Mouse (Mus musculus) MEL (cell line): ENCODE data around the gene Fbln2.

Source experiments
- CTCF ChIP-seq, 3 experiments: IDR thresholded peaks in 2 of 3; conservative IDR thresholded peaks in 1 of 3; 2 replicates each; pipeline ENCODE4 v1.5.1; 2011 to 2012; ENCODE audit warnings: low read length in 3 of 3, low read depth in 2 of 3, mild to moderate bottlenecking in 2 of 3, improper control_type of control experiment in 1 of 3, inconsistent platforms in 1 of 3, mixed read lengths in 1 of 3, moderate library complexity in 1 of 3; ENCODE audit not compliant: control insufficient read depth in 1 of 3, insufficient read depth in 1 of 3, poor library complexity in 1 of 3, severe bottlenecking in 1 of 3
- EP300 ChIP-seq, 2 experiments: IDR thresholded peaks; 2 replicates each; pipeline ENCODE4 v1.6.1; 2011; ENCODE audit warnings: improper control_type of control experiment in 2 of 2, low read length in 2 of 2, low read depth in 1 of 2, mild to moderate bottlenecking in 1 of 2
- KAT2A ChIP-seq: conservative IDR thresholded peaks from 2 replicates; pipeline ENCODE4 v1.6.1; 2012; ENCODE audit warnings: low read depth, low read length, improper control_type of control experiment, inconsistent platforms
- MAFK ChIP-seq: IDR thresholded peaks from 2 replicates; pipeline ENCODE4 v1.6.1; 2011; ENCODE audit warnings: low read depth, mild to moderate bottlenecking, low read length, improper control_type of control experiment, borderline replicate concordance
- MAZ ChIP-seq: IDR thresholded peaks from 2 replicates; pipeline ENCODE4 v1.6.1; 2012; ENCODE audit warnings: low read depth, mild to moderate bottlenecking, inconsistent platforms, low read length, improper control_type of control experiment
- POLR2A ChIP-seq, 2 experiments: IDR thresholded peaks; 2 replicates each; pipeline ENCODE4 v1.6.1; 2011 to 2012; ENCODE audit warnings: low read length in 2 of 2, mild to moderate bottlenecking in 2 of 2, control low read depth in 1 of 2, improper control_type of control experiment in 1 of 2, low read depth in 1 of 2, moderate library complexity in 1 of 2; ENCODE audit not compliant: control insufficient read depth in 1 of 2, insufficient read depth in 1 of 2, poor library complexity in 1 of 2
- POLR2AphosphoS5 ChIP-seq: IDR thresholded peaks from 2 replicates; pipeline ENCODE4 v1.6.1; 2012; ENCODE audit warnings: low read depth, borderline replicate concordance, mild to moderate bottlenecking, inconsistent platforms, low read length, moderate library complexity, mixed read lengths
- RAD21 ChIP-seq: IDR thresholded peaks from 2 replicates; pipeline ENCODE4 v1.6.1; 2011; ENCODE audit warnings: mild to moderate bottlenecking, low read depth, low read length, improper control_type of control experiment
- ZC3H11A ChIP-seq: IDR thresholded peaks from 2 replicates; pipeline ENCODE4 v1.6.1; 2012; ENCODE audit warnings: low read depth, mild to moderate bottlenecking, inconsistent platforms, low read length, improper control_type of control experiment

- TF ChIP-seq RAD21 (no peak), MAZ (no peak), CTCF (IDR thresholded peaks at IDR 0.05 in 2 of 3, conservative IDR thresholded peaks at IDR 0.05 in 1 of 3; ENCODE audit: control insufficient read depth in 1 of 3, insufficient read depth in 1 of 3, low read depth in 2 of 3, low read length in 3 of 3, poor library complexity in 1 of 3, severe bottlenecking in 1 of 3) (no peak), EP300 (IDR thresholded peaks at IDR 0.05; ENCODE audit: low read depth in 1 of 2, low read length in 2 of 2) (no peak), POLR2A (IDR thresholded peaks at IDR 0.05; ENCODE audit: control insufficient read depth in 1 of 2, insufficient read depth in 1 of 2, low read depth in 1 of 2, low read length in 2 of 2, poor library complexity in 1 of 2) (no peak), ZC3H11A (no peak), POLR2AphosphoS5 (no peak), MAFK (no peak), KAT2A (no peak)
These were observed 28.3 kb downstream of the Fbln2 start for GRCm38 (mm10) chr6:91240537-91240936.
